Mouse (Mus musculus) midbrain, embryonic 16.5 days (tissue): Measurements from ENCODE around the gene Gnai2. TPM values are rescaled to one million over a fixed set of nuclear protein-coding genes. Genes with fewer than 3 reads are reported as not detected.
A peak's percentile ranks its signal among the peaks of the same experiment; 100 is the strongest.

ENCODE experiments used
- ATAC-seq: fragments of 200-750 bp; cut with Nextera tagmentation; 2 replicates; pipeline ENCODE4 v1.8.0; 2017; ENCODE audit warnings: moderate TSS enrichment
- H3K27ac ChIP-seq: fragments of 300-500 bp; sonication (generic); 2 replicates; pipeline ENCODE4 v1.5.1; 2014; ENCODE audit warnings: mild to moderate bottlenecking, low read length, mixed read lengths
- H3K27me3 ChIP-seq: fragments of 300-500 bp; sonication (generic); 2 replicates; pipeline ENCODE4 v1.6.1; 2014; ENCODE audit warnings: low read depth, low read length, mixed read lengths; ENCODE audit not compliant: control insufficient read depth, insufficient read depth
- H3K36me3 ChIP-seq: fragments of 300-500 bp; sonication (generic); 2 replicates; pipeline ENCODE4 v1.6.1; 2014; ENCODE audit warnings: mild to moderate bottlenecking, low read length, moderate library complexity, mixed read lengths; ENCODE audit not compliant: control insufficient read depth, insufficient read depth
- H3K4me1 ChIP-seq: fragments of 300-500 bp; sonication (generic); 2 replicates; pipeline ENCODE4 v1.6.1; 2014; ENCODE audit warnings: mild to moderate bottlenecking, low read length, mixed read lengths; ENCODE audit not compliant: control insufficient read depth, insufficient read depth
- H3K4me2 ChIP-seq: fragments of 300-500 bp; sonication (generic); 2 replicates; pipeline ENCODE4 v1.6.1; 2014; ENCODE audit warnings: mild to moderate bottlenecking, low read length, mixed read lengths
- H3K4me3 ChIP-seq: fragments of 300-500 bp; sonication (generic); 2 replicates; pipeline ENCODE4 v1.5.1; 2014; ENCODE audit warnings: low read depth, mild to moderate bottlenecking, low read length, moderate library complexity, mixed read lengths
- H3K9ac ChIP-seq: fragments of 300-500 bp; sonication (generic); 2 replicates; pipeline ENCODE4 v1.6.1; 2014; ENCODE audit warnings: low read depth, low read length, mixed read lengths
- H3K9me3 ChIP-seq: fragments of 300-500 bp; sonication (generic); replicated peaks from 2 replicates; pipeline ENCODE4 v1.6.1; 2014; ENCODE audit warnings: mild to moderate bottlenecking, low read length, mixed read lengths; ENCODE audit not compliant: control insufficient read depth, poor library complexity, severe bottlenecking
- WGBS: fragments of 180-500 bp; shearing (Covaris S2); extraction: QIAGEN DNeasy Blood & Tissue Kit; methylation state at CpG from one replicate; pipeline ENCODE4 v1.1.7; 2014; 5-methylcytosine and 5-hydroxymethylcytosine counted together
- polyA plus RNA-seq: library from polyadenylated mRNA; unstranded; fragments of >200 nt; fragmentation: Nextera tagmentation; extraction: Ambion mirVana; gene quantifications from 2 replicates; pipeline ENCODE4 v1.2.1, GENCODE M21; 2015

Gnai2 gene
- polyA plus RNA-seq, 1 experiment from 2014 or later = 278 TPM

DNA sequence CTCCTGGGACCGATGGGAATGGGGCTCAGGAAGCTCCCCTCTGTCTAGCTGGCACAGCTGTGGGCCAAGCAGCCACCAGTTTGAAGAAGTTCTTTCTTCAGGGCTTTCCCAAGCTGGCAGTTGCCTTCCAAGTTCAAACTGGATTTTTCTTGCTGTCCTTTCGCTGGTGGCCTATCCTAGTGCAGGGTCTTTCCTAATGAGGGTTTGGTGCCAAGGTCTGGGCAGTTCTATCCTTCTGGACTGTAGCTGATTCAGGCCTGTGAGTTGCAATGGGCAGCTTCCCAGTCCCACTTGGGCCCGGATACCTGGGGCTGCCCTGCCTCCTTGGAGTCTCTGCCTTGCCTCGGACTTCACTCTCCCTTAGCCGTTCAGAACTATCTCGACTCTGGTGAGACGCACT, 15.1 kb upstream of the Gnai2 start:
- H3K4me2 ChIP-seq = no peak overlapping the region
- 64% methylated on average over 7 of the region's 7 CpGs for WGBS
- 0 out of 2 replicates have a peak, but pooled peaks have one; percentile 10 for ATAC-seq
- H3K4me1 ChIP-seq = peaks cover 10% of the 10 kb centered on the region
- H3K27me3 ChIP-seq = no peaks in the 10 kb centered on the region
- H3K36me3 ChIP-seq = no peaks in the 10 kb centered on the region
- no peak overlapping the region for H3K9ac ChIP-seq
- peak overlapping the region; percentile 58 for H3K27ac ChIP-seq
- no peaks in the 10 kb centered on the region for H3K9me3 ChIP-seq
- no peak overlapping the region for H3K4me3 ChIP-seq

DNA sequence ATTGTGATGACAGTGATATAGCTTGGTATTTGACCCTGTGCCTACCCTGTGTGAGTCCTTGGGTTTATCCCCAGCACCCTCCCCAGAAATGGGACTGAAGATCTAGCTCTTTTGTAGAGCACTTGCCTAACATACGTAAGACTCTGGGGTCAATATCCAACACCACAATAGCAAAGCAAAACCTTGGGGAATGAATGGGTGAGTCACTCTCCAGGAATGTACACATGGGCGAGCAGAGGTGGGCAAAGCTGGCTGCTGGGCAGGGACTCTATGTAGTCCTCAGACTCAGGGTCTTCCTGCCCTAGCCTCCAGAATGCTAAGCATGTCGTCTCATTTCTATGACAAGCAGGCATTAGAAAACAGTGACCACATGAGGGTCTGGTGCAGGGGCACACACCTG, 13.6 kb upstream of the Gnai2 start:
- H3K9ac ChIP-seq = no peak overlapping the region
- no peak overlapping the region for H3K27ac ChIP-seq
- no peaks in the 10 kb centered on the region for H3K9me3 ChIP-seq
- no peak for ATAC-seq
- H3K4me2 ChIP-seq = no peak overlapping the region
- H3K27me3 ChIP-seq = no peaks in the 10 kb centered on the region
- H3K4me3 ChIP-seq = no peak overlapping the region
- WGBS = 72% methylated on average over 3 of the region's 3 CpGs
- no peaks in the 10 kb centered on the region for H3K36me3 ChIP-seq
- H3K4me1 ChIP-seq = peaks cover 19% of the 10 kb centered on the region

DNA sequence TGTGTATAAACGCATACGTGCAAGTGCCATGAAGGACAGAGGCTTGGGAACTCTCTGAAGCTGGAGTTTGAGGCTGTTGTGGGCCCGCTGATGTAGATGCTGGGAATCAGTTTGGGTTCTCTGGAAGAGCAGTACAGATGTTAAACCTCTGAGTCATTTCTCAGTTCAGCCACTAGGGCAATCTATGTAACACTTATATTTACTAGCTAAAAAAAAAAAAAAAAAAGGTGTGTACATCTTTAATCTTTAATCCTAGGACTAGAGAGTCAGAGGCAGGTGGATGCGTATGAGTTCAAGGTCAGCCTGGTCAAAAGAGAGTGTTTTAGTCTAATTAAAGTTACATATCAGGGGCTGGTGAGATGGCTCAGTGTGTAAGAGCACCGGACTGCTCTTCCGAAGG, 11.8 kb upstream of the Gnai2 start:
- no peak overlapping the region for H3K27ac ChIP-seq
- H3K4me3 ChIP-seq = no peak overlapping the region
- H3K4me1 ChIP-seq = peaks cover 19% of the 10 kb centered on the region
- H3K36me3 ChIP-seq = no peaks in the 10 kb centered on the region
- H3K9me3 ChIP-seq = no peaks in the 10 kb centered on the region
- ATAC-seq = no peak
- H3K9ac ChIP-seq = no peak overlapping the region
- no peaks in the 10 kb centered on the region for H3K27me3 ChIP-seq
- 85% methylated on average over 6 of the region's 6 CpGs for WGBS
- no peak overlapping the region for H3K4me2 ChIP-seq

DNA sequence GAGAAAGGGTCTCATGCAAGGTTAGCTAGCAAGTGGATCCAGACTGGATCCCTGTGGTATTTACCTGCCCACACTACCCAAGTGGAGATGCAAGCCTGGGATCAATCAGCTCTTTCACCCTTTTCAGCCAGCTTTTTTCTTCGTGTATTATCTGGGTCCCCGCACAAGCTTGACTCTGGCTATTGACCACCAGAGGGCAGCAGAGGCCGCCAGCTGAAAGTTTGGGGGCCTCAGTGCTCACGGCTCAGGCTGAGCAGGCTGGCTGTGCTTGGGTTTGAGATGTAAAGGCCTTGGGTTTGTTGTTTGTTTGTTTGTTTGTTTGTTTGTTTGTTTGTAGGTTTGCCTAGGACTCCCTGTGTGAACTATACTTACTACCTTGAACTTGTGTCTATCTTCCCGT, 10.4 kb upstream of the Gnai2 start:
- Histone ChIP-seq H3K4me3 (no peak overlapping the region), H3K27ac (peak overlapping the region; percentile 22; the same call in 1 of the 2 replicates), H3K4me2 (no peak overlapping the region), H3K9ac (peak overlapping the region; percentile 48), H3K9me3 (no peaks in the 10 kb centered on the region), H3K4me1 (peaks cover 12% of the 10 kb centered on the region), H3K36me3 (no peaks in the 10 kb centered on the region), H3K27me3 (no peaks in the 10 kb centered on the region)
- WGBS = 10% methylated on average over 5 of the region's 5 CpGs
- peak; percentile 69 for ATAC-seq

DNA sequence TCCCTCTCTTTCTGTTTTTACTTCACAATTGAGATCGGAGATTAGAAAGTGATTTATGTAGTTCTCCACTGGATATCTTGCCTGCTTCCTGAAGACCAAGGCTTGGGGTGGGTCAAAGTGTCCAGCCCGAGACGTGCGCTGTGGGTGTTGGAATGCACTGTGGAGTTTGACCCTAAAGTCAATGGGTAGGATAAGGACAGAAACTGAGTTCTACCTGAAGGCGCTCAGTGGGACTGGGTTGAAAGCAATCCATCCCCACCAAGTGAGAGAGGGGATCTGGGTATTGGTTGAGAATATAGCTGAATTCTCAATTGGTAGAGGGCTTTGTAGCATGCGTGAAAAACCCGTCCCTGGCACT, 10.0 kb upstream of the Gnai2 start:
- Histone ChIP-seq H3K36me3 (no peaks in the 10 kb centered on the region), H3K4me3 (no peak overlapping the region), H3K4me1 (peaks cover 12% of the 10 kb centered on the region), H3K4me2 (peak overlapping the region; percentile 74), H3K27ac (peak overlapping the region; percentile 22; the same call in 1 of the 2 replicates), H3K9me3 (no peaks in the 10 kb centered on the region), H3K9ac (peak overlapping the region; percentile 59), H3K27me3 (no peaks in the 10 kb centered on the region)
- 0 out of 2 replicates have a peak, but pooled peaks have one; percentile 37 for ATAC-seq
- 56% methylated on average over 7 of the region's 7 CpGs for WGBS

DNA sequence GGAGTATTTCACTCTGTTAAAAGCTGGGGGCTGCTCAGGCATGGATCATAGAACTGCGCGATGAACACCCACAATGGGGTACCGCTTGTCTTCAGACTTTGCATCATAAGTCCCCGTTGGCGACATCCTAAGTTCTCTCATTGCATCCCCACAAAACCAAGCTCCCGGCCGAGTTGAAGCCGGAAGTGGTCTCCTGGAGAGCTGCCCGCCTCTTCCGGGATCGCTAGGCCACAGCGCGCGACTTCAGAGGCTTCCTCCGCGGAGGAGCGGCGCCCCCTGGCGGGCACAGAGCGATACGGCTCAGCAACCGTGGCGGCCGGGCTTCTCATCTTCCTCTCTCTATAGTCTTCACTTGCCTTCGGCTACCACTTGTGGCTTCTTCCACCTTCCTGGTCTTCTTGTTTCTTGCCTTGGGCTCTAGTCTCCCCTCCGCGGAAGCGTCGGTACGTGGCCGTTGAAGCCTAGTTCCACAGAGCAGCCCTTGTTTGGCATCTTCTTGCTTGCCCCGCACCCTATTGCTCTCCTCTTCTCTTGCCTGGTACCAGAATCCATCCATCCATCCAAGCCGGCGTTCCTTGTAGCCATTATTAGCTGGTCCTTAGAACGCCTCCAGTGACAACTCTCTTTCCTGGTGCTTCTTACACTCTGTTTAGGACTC, 9.5 kb upstream of the Gnai2 start:
- peak; percentile 82 for ATAC-seq
- Histone ChIP-seq H3K9ac (peak overlapping the region; percentile 59), H3K27ac (peak overlapping the region; percentile 66), H3K27me3 (no peaks in the 10 kb centered on the region), H3K36me3 (no peaks in the 10 kb centered on the region), H3K4me2 (peak overlapping the region; percentile 74), H3K9me3 (no peaks in the 10 kb centered on the region), H3K4me3 (peak overlapping the region; percentile 40), H3K4me1 (peaks cover 12% of the 10 kb centered on the region)
- 5% methylated on average over 35 of the region's 35 CpGs for WGBS

DNA sequence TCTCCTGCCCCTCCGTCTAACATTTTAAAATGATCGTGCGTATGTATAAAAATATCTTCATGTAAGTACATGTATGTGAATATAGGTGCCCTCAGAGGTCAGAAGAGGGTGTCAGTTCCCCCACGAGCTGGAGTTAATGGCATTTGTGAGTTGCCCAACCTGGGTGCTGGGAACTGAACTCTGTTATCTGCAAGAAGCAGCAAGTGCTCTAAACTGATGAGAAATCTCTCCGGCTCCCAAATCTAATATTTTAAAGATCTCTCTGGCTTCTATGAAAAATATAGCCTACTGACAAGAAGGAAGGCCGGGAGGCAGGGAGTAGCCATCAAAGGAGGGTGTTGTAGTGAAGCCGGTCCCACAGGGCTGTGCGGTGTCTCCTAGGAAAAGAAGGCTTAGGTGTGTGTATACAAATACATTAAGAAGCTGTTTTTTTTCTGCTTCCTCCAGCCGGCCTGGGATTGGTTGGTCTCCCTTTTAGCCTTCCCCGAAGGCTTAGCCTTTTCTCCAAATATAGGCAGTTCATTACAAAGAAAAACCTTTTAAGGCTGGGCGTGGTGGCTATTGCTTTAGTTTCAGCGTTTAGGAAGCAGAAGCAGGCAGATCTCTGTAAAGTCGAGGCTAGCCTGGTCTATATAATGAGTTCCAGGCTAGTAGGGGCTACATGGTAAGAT, 8.5 kb upstream of the Gnai2 start:
- H3K27me3 ChIP-seq = no peaks in the 10 kb centered on the region
- no peaks in the 10 kb centered on the region for H3K9me3 ChIP-seq
- H3K36me3 ChIP-seq = no peaks in the 10 kb centered on the region
- WGBS = 91% methylated on average over 13 of the region's 13 CpGs
- 0 out of 2 replicates have a peak overlapping the region, but pooled peaks have one; percentile 74 for H3K4me2 ChIP-seq
- H3K4me1 ChIP-seq = peaks cover 12% of the 10 kb centered on the region
- ATAC-seq = no peak
- no peak overlapping the region for H3K4me3 ChIP-seq
- H3K9ac ChIP-seq = no peak overlapping the region
- H3K27ac ChIP-seq = no peak overlapping the region

DNA sequence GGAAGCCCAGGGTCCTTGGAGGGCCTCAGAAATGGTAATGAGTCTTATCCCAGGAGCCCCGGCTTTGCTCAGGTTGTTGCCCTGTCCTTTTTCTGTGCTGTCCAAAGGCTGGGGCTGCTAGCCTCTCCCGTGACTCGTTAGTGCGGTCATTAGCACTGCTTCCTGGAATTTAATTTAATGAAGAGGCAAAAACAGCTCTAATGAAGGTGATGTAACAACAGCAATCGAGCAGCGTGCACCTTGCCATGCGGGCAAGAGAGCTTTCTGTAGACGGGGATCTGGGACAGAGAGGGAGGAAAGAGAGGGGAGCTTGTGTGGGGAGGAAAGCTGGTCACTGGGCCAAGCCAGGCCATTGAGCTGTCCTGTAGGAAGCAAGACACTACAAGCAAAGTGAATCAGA, 6.5 kb upstream of the Gnai2 start:
- H3K9ac ChIP-seq = no peak overlapping the region

DNA sequence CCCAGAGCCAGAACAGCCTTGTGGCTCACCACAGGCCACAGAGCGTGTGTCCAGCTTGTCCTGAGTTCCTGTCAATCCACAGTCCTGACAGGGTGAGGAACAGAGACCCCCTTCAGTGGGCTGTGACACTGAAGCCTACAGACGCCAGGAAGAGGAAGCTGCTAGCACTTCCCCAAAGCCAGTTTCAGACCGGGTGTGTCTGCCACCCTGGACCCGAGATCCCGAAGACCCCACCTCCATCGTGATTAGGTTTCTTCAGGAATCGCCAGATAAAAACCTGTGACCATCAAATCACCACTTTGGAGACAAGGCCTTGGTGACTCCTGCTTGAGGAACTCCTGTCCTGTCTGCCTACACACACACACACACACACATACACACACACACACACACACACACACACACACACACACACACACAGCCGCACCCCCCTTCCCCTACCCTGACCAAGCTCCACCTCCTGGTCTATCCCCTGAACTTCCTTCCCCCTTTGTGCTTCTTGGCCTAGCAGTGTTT, 5.1 kb upstream of the Gnai2 start:
- Histone ChIP-seq H3K4me2 (no peak overlapping the region), H3K9ac (no peak overlapping the region), H3K9me3 (no peaks in the 10 kb centered on the region), H3K4me1 (peaks cover 24% of the 10 kb centered on the region), H3K27ac (no peak overlapping the region), H3K36me3 (no peaks in the 10 kb centered on the region), H3K27me3 (no peaks in the 10 kb centered on the region), H3K4me3 (no peak overlapping the region)
- 35% methylated on average over 7 of the region's 8 CpGs for WGBS
- ATAC-seq = no peak

More for the DNA sequence above, 6.5 kb upstream of the Gnai2 start:
- WGBS = 27% methylated on average over 8 of the region's 8 CpGs
- no peak overlapping the region for H3K27ac ChIP-seq
- ATAC-seq = no peak
- no peak overlapping the region for H3K4me2 ChIP-seq
- no peaks in the 10 kb centered on the region for H3K36me3 ChIP-seq
- peaks cover 21% of the 10 kb centered on the region for H3K4me1 ChIP-seq
- no peaks in the 10 kb centered on the region for H3K9me3 ChIP-seq
- H3K27me3 ChIP-seq = no peaks in the 10 kb centered on the region
- H3K4me3 ChIP-seq = no peak overlapping the region
